Mouse (Mus musculus): ENCODE measurements around the gene Inpp5a. TPM values are rescaled to one million over a fixed set of nuclear protein-coding genes. Genes with fewer than 3 reads are reported as not detected.

The Inpp5a gene
- total RNA-seq, 2 experiments from 2014 or later, result 14.7 to 20.1 TPM

DNA sequence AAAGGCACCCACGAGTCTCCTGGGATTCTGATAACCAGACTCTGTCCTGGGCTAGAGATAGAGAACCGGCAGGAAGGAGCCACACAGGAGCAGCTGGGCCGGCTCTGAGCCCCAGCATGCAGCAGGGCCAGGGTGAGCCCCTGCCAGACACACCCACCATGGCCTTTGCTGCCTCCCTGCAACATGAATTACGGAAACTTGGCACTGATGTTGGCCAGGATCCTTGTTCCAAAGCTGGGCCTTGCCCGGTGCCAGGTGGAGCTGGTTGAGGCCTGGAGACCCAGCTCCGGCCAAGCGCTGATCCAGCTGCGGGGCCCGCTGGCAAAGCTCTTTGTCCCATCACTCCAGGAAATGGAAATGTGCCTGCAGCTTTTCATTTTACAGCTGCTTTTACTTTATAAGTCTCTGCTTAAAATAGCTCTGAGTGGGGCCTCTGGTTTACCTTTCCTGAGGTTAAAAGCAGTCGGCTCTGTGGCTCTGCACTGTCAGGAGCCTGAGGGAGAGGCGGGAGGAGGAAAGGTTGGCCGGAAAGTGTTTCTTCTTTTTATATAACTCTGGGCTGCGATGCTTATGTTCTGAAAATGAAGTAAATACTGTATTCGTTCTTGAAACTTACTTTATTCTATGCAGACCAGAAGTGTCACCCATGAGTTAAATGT, 20.1 kb upstream of the Inpp5a start:
- no peak for ATAC-seq (replicated peaks; ENCODE audit: low FRiP score, poor library complexity, severe bottlenecking)

- no peak for ATAC-seq (replicated peaks; ENCODE audit: low FRiP score, poor library complexity, severe bottlenecking)
Observed at GRCm38 (mm10) chr7:139369501-139370088, 19.3 kb upstream of the Inpp5a start.

DNA sequence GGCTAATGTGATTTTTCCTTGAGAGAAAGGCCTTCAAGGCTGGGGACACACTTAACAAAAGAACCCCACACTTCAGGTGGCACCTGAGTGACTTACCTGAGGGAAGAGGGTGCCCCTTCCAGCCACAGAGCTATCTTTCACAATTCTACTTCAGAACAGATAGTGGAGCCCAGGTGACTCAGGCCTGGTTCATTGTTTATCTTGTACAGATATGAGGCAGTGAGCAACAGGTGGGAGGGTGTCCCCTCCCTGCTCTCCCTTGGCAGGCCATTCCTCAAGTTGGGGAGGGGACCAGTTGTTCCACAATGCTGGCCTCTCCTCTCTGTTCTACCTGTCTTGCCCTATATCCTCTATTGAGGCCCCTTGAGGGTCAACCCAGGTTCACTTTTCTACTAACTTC, 17.5 kb upstream of the Inpp5a start:
- no peak for ATAC-seq (replicated peaks; ENCODE audit: low FRiP score, poor library complexity, severe bottlenecking)

- no peak for ATAC-seq (replicated peaks; ENCODE audit: low FRiP score, poor library complexity, severe bottlenecking)
Observed at GRCm38 (mm10) chr7:139377381-139377780, 11.5 kb upstream of the Inpp5a start.

DNA sequence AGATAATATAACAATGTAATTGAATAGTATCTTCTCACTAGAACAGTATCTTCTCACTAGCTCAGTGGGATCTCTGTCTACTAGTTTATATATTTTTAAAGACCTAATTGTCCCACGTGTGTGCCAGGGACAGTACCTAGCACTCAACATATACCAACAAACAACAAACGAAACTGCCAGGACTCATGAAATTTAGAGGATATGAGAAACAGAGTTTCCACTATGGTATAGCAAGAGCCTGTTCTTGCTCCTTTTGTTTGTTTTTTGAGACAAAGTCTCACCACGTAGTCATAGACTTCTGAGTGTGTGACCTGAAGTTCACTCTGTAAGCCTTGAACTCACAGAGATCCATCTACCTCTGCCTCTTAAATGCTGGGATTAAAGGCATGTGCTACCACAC, 10.6 kb upstream of the Inpp5a start:
- ATAC-seq (replicated peaks; ENCODE audit: low FRiP score, poor library complexity, severe bottlenecking), result no peak

- no peak for ATAC-seq (replicated peaks; ENCODE audit: low FRiP score, poor library complexity, severe bottlenecking)
Observed at GRCm38 (mm10) chr7:139379745-139380144, 9.2 kb upstream of the Inpp5a start.

DNA sequence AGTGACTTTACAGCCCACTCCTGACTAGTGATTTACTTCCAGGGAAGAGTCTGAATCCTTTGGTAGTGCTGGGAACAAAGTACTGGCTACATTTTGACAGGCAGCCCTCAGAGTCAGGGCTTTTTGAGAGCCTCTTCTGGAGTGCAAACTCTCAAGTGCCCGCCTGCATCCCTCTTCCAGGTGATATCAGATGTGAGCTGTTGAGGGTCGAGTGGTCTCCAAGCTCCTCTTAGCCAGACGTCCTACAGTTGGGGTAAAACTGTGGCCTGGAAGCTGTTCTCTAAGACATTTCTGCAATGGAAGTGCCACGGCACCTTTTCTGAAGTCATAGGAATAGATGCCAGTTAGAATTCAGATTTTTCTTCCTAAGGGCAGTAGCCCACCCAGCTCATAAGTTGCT, 8.7 kb upstream of the Inpp5a start:
- no peak for ATAC-seq (replicated peaks; ENCODE audit: low FRiP score, poor library complexity, severe bottlenecking)

- no peak for ATAC-seq (replicated peaks; ENCODE audit: low FRiP score, poor library complexity, severe bottlenecking)
Observed at GRCm38 (mm10) chr7:139381877-139382276, 7.0 kb upstream of the Inpp5a start.

DNA sequence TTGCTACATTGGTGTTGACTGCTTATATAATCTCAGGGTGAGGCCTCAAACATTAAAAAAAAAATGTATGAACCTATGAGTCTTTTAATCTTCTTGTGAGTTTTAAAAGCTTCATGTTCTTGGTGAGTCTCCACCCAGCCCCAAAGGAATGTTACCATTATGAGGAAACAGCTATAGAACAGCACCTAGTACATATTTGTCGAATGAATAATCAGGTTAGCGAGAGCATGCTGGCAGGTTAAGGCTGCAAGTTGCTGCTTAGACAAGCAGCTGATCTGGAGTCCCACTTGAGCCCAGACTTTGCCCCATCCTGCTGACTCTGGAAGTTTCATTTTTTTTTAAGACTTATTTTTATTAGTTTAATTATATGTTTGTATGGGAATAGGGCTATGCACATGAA, 6.1 kb upstream of the Inpp5a start:
- ATAC-seq (replicated peaks; ENCODE audit: low FRiP score, poor library complexity, severe bottlenecking), result no peak

- ATAC-seq (replicated peaks; ENCODE audit: low FRiP score, poor library complexity, severe bottlenecking), result peak; percentile 61
Observed at GRCm38 (mm10) chr7:139384500-139384899, 4.4 kb upstream of the Inpp5a start.

DNA sequence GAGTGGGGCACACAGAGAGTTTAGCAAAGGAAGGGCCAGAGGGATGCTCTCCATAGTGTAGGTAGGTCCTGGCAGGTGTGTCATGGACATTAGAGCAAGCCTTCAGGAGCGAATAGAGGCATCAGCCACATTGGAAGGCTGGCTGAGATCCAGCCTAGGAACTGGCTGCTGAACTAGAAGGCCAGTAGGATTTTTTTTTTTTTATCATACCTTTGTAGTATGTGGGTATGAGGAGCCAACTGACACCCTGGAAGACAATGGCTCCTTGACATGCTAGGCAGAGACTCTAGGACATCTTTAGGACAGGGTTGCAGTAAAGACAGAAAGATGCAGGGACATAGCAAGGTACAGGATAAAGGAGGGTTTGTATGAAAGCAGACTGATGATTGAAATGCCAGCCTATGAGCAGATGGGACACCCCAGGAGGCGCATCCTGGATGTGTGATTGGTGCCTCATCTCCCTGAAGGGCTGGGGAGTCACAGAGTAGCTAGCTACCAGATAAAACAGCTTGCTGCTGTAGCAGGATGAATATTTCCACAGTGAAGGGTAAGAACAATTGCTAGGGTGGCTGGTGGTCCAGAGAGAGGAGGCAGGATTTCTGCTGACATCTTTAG, 3.9 kb upstream of the Inpp5a start:
- no peak for ATAC-seq (replicated peaks; ENCODE audit: low FRiP score, poor library complexity, severe bottlenecking)

GRCm38 (mm10) chr7:139386933-139387690, 1.8 kb upstream of the Inpp5a start:
- ATAC-seq (replicated peaks; ENCODE audit: low FRiP score, poor library complexity, severe bottlenecking), result no peak

DNA sequence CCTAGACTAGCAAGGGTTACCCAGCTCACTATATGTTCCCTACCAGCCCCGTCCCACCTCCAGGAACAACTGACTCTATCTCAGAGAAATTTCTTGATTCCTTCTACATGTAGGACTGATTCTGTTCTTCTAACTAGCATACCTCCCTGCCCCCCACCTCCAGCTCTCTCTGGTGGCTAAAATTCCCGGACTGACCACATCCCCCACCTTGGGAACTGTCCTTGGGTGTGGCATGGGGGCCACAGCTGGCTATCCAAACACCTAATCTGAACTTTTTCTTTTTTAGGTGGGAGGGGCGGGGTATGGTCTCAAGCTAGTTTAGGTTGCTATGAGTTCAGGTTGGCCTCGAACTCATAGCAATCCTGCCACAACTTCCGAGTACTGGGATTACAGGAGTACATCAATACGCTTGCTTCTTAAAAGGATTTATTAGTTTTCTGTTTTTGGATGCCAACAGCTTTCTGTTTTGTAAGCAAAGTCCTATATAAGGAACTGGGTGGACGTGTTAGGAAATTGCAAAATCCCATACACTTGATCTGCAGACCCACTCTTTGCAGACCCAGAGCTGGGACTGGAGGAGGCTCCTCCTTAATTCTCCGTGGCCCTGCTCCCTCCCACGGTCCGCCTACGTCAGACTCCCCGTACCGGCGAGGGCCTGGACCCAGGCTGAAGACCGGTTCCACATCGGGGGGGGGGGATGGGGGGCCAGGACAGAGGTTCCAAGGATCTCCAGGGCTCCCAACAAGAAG, 814 bp upstream of the Inpp5a start:
- ATAC-seq (replicated peaks; ENCODE audit: low FRiP score, poor library complexity, severe bottlenecking), result peak; percentile 57

DNA sequence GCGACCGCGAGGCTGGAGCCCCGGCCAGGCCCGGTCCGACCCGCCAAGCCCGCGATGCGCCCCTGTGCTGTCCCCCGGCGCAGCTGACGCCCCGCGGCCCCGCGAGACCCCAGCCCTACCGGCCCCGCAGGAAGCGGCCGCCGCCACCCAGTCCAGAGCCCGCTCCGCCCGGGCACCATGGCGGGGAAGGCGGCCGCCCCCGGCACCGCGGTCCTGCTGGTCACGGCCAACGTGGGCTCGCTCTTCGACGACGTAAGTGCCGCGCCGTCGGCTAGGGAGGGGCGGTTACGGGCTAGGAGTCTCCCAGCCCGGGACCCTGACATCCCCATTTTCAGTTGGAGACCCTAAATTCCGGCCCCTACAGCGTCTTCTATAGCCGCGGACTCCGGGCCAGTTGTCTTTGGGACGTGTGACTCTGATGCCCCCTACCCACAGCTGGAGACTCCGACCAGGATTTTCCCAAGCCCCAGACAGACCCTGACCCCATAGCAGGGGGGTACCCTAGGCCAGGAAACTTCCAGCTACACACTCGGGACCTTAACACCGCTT, 378 bp downstream of the Inpp5a start:
- no peak for ATAC-seq (replicated peaks; ENCODE audit: low FRiP score, poor library complexity, severe bottlenecking)

DNA sequence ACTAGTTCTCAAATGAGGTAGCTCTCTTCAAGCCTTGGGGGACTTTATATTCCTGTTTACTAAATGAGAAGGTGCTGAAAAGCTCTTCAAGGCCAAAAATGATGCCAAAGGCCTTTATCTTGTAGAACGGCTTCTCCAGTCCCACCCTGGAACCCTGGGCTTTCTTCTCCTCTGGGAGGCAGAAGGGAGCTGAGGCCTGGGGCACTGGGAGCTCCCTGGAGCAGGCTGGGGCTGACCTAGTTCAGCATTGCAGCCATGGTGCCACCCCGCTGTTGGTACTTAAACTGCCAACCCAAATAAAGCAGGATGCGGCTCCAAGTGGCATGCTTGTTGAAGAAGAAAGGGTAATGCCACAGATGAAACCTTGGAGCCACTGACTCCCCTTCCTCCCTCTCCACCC, 1.5 kb downstream of the Inpp5a start:
- ATAC-seq (replicated peaks; ENCODE audit: low FRiP score, poor library complexity, severe bottlenecking), result no peak

DNA sequence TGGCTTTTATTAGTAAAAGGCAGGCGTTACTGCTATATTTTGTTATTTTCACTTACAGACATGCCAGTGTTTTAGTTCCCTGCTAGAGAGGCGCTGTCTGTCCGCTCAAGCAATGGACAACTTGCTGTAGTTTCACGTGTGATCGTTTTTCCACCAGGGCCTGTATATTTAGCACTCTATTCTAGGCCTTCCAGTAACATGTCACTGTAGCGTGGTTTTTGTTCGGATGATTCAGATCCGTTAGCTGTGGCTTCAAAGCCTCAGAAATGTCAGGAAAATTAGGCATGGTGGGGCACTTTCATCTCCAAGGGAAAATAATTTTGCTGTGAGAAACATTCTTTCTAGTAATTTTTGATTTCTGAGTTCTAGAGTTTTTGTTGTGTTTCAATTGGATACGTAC, 2.0 kb downstream of the Inpp5a start:
- ATAC-seq (replicated peaks; ENCODE audit: low FRiP score, poor library complexity, severe bottlenecking), result no peak

DNA sequence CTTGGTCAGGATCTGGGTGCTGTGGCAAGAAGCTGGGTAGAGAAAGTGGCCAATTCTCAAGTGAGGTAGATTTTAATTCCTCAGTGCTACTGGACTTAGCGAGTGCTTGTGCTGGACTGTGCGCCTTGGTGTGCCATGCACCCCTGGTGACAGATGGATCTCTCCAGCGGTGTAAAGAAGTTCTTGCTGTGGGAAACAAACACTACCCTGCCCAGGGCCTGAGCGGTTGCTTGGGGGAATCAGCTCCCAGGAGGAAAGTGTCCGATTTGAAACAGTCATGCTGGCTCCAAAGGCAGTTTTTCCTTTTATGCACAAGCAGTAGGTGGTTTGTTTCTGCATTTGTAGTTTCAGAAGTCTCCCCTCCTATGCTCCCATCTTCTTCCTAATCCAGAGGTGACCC, 2.8 kb downstream of the Inpp5a start:
- ATAC-seq (replicated peaks; ENCODE audit: low FRiP score, poor library complexity, severe bottlenecking), result no peak

GRCm38 (mm10) chr7:139392106-139392505, 3.2 kb downstream of the Inpp5a start:
- no peak for ATAC-seq (replicated peaks; ENCODE audit: low FRiP score, poor library complexity, severe bottlenecking)

- no peak for ATAC-seq (replicated peaks; ENCODE audit: low FRiP score, poor library complexity, severe bottlenecking)
Observed at GRCm38 (mm10) chr7:139392691-139393235, 3.9 kb downstream of the Inpp5a start.

All from erythroid progenitor cell, adult 5-6 weeks (primary cell).